Mouse (Mus musculus) MEL (cell line): ENCODE measurements around the gene Spats2.
A peak's percentile ranks its signal among the peaks of the same experiment; 100 is the strongest.

Source experiments
- CHD1 ChIP-seq: IDR thresholded peaks from 2 replicates; pipeline ENCODE4 v1.6.1; 2012; ENCODE audit warnings: low read depth, mild to moderate bottlenecking, inconsistent platforms, low read length, improper control_type of control experiment
- CTCF ChIP-seq, 3 experiments: IDR thresholded peaks in 2 of 3; conservative IDR thresholded peaks in 1 of 3; 2 replicates each; pipeline ENCODE4 v1.5.1; 2011 to 2012; ENCODE audit warnings: low read length in 3 of 3, low read depth in 2 of 3, mild to moderate bottlenecking in 2 of 3, improper control_type of control experiment in 1 of 3, inconsistent platforms in 1 of 3, mixed read lengths in 1 of 3, moderate library complexity in 1 of 3; ENCODE audit not compliant: control insufficient read depth in 1 of 3, insufficient read depth in 1 of 3, poor library complexity in 1 of 3, severe bottlenecking in 1 of 3
- E2F4 ChIP-seq: IDR thresholded peaks from 2 replicates; pipeline ENCODE4 v1.6.1; 2011; ENCODE audit warnings: low read depth, low read length, improper control_type of control experiment, borderline replicate concordance
- ETS1 ChIP-seq: IDR thresholded peaks from 2 replicates; pipeline ENCODE4 v1.6.1; 2012; ENCODE audit warnings: low read depth, mild to moderate bottlenecking, inconsistent platforms, low read length, improper control_type of control experiment, moderate library complexity
- POLR2A ChIP-seq, 2 experiments: IDR thresholded peaks; 2 replicates each; pipeline ENCODE4 v1.6.1; 2011 to 2012; ENCODE audit warnings: low read length in 2 of 2, mild to moderate bottlenecking in 2 of 2, control low read depth in 1 of 2, improper control_type of control experiment in 1 of 2, low read depth in 1 of 2, moderate library complexity in 1 of 2; ENCODE audit not compliant: control insufficient read depth in 1 of 2, insufficient read depth in 1 of 2, poor library complexity in 1 of 2
- POLR2AphosphoS2 ChIP-seq: IDR thresholded peaks from 2 replicates; pipeline ENCODE4 v1.6.1; 2011; ENCODE audit warnings: low read length, improper control_type of control experiment

DNA sequence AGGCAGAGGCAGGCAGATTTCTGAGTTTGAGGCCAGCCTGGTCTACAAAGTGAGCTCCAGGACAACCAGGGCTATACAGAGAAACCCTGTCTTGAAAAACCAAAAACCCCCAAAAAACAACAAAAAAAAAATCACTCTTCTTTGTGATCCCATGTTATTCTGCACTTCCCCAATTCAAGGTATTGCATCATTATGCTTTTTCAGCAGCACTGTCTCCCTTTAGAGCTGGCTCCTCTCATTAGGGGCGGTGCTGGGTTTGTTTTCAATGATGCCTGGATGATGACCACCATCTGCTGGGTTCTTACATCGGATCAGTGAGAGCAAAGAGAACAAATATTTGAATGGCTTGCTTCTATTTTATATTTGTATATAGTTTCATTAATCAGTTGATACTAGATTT lies 3.1 kb upstream of the Spats2 start:
- TF ChIP-seq POLR2A (IDR thresholded peaks at IDR 0.05; ENCODE audit: control insufficient read depth in 1 of 2, insufficient read depth in 1 of 2, low read depth in 1 of 2, low read length in 2 of 2, poor library complexity in 1 of 2) = no peak
- peak; percentile 57 for TF ChIP-seq ETS1
- TF ChIP-seq CTCF (IDR thresholded peaks at IDR 0.05 in 2 of 3, conservative IDR thresholded peaks at IDR 0.05 in 1 of 3; ENCODE audit: control insufficient read depth in 1 of 3, insufficient read depth in 1 of 3, low read depth in 2 of 3, low read length in 3 of 3, poor library complexity in 1 of 3, severe bottlenecking in 1 of 3) = no peak
- TF ChIP-seq E2F4 = no peak
- no peak for TF ChIP-seq POLR2AphosphoS2
- no peak for TF ChIP-seq CHD1
